8 mouse cellular contexts compared by ENCODE assay signal in the genomic region with DNA sequence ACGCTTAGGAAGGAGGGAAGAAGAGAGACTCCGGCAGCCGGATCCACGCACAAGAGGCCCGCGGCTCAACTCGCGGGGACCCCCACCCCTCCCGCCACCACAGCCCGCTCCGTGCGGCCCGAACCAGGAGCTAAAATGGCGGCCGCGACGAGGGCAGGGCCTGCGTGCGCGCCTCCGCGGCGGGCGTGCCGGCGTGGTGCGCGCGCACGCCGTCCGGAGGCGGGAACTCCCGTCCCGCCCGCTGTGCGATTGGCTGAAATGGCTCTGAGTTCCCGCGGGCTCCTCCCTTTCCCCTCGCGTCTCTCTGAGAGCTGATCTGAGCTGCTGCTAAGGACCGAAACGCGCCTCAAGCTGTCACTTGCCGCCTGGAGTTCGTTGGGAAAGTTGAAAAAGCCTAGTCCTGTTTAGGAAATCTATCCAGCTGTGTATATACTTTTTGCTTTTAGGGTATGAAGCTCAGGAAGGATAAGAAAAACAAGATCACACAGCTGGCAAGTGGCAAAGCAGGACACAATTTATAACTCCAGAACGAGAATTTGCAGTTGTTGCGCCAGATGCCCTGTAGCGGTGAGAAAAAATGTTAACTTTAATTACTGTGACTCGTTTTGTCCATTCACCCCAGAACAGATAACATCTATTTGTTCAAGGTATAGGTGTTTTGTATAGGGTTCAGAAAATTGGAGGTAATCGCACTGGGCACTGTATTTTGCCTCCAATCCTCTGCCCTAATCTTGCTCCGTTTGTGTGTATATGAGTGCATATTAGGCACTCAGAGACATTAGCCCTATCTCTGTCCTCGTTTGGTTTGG. TPM values are rescaled to one million over a fixed set of nuclear protein-coding genes. Genes with fewer than 3 reads are reported as not detected.
DNase-seq lines count a peak whose midpoint lies in the region; ATAC-seq and TF ChIP-seq lines count a peak whose summit lies in the region.

Dhx15 (minus strand) TSS at position 144 of the 809 bp plus-strand sequence.

- peak within 1 kb of the TSS; percentile 84 for H3K4me2 ChIP-seq in heart, embryonic 11.5 days
- peak within 1 kb of the TSS; percentile 81 for H3K4me2 ChIP-seq in kidney, embryonic 16.5 days (replicated peaks; ENCODE audit: low read depth, low read length)
- peak within 1 kb of the TSS; percentile 91 for H3K4me2 ChIP-seq in myocyte (ENCODE audit: low read depth)

- peak within 1 kb of the TSS; percentile 93 for H3K27ac ChIP-seq in heart, embryonic 11.5 days (ENCODE audit: low read depth, low read length)
- peak within 1 kb of the TSS; percentile 94 for H3K27ac ChIP-seq in kidney, embryonic 16.5 days (ENCODE audit: low read length)
- H3K27ac ChIP-seq in liver, adult 2 months (replicated peaks; ENCODE audit: insufficient read depth, low read depth, low read length), result peak within 1 kb of the TSS; percentile 72

- H3K79me2 ChIP-seq in C2C12 (ENCODE audit: control insufficient read depth, insufficient read depth) (peaks cover 54% of the 10 kb centered on the region), myocyte (ENCODE audit: control insufficient read depth, insufficient read depth) (peaks cover 42% of the 10 kb centered on the region)
- H3K79me2 ChIP-seq in liver, adult 2 months (ENCODE audit: control insufficient read depth, insufficient read depth, low read length), result peaks cover 23% of the 10 kb centered on the region

- H3K79me3 ChIP-seq in C2C12 (ENCODE audit: low read depth), result peaks cover 47% of the 10 kb centered on the region

- H3K4me3 ChIP-seq in C2C12 (ENCODE audit: insufficient read depth, poor library complexity, severe bottlenecking) (peak within 1 kb of the TSS; percentile 83), myocyte (peak within 1 kb of the TSS; percentile 83)
- H3K4me3 ChIP-seq in erythroblast, embryonic 14.5 days (replicated peaks), result peak within 1 kb of the TSS; percentile 100
- H3K4me3 ChIP-seq in heart, embryonic 11.5 days (ENCODE audit: low read depth, low read length), result peak within 1 kb of the TSS; percentile 98
- peak within 1 kb of the TSS; percentile 93 for H3K4me3 ChIP-seq in kidney, embryonic 16.5 days (ENCODE audit: low read length)
- H3K4me3 ChIP-seq in liver, adult 2 months (ENCODE audit: insufficient read depth, low read depth, low read length), result peak within 1 kb of the TSS; percentile 91

- peak; percentile 95 for TF ChIP-seq POLR2A in brain, embryonic 14.5 days (IDR thresholded peaks at IDR 0.05; ENCODE audit: borderline replicate concordance, extremely low read depth, insufficient read depth, insufficient read length, poor library complexity, severe bottlenecking)
- TF ChIP-seq POLR2A in liver, adult 2 months (IDR thresholded peaks at IDR 0.05; ENCODE audit: extremely low read depth, insufficient read depth, low read length), result peak; percentile 43; the same call in 1 of the 2 replicates
- peak; percentile 83 for TF ChIP-seq POLR2A in myocyte (IDR thresholded peaks at IDR 0.05; ENCODE audit: insufficient read length, low read depth)

- H3ac ChIP-seq in C2C12 (ENCODE audit: control insufficient read depth, insufficient read length, low read depth) (peak within 1 kb of the TSS; percentile 94), myocyte (ENCODE audit: control insufficient read depth, insufficient read length) (peak within 1 kb of the TSS; percentile 71)

- no peak for TF ChIP-seq CTCF in C2C12 (IDR thresholded peaks at IDR 0.05; ENCODE audit: control insufficient read depth, insufficient read depth, insufficient read length)
- no peak; the same call in 1 of the 2 replicates for TF ChIP-seq CTCF in brain, embryonic 14.5 days (IDR thresholded peaks at IDR 0.05; ENCODE audit: borderline replicate concordance, extremely low read depth, insufficient read depth, insufficient read length)
- TF ChIP-seq CTCF in liver, adult 2 months (IDR thresholded peaks at IDR 0.05; ENCODE audit: low read depth, low read length), result no peak

- H3K27me3 ChIP-seq in C2C12 (ENCODE audit: control insufficient read depth, insufficient read depth, insufficient read length) (no peaks in the 10 kb centered on the region), myocyte (ENCODE audit: control insufficient read depth, insufficient read depth, insufficient read length) (no peaks in the 10 kb centered on the region)
- no peaks in the 10 kb centered on the region for H3K27me3 ChIP-seq in erythroblast, embryonic 14.5 days (ENCODE audit: control insufficient read depth)
- H3K27me3 ChIP-seq in heart, embryonic 11.5 days (ENCODE audit: control insufficient read depth, insufficient read depth, low read length), result no peaks in the 10 kb centered on the region
- H3K27me3 ChIP-seq in kidney, embryonic 16.5 days (ENCODE audit: insufficient read depth, low read length), result no peaks in the 10 kb centered on the region
- H3K27me3 ChIP-seq in liver, adult 2 months (ENCODE audit: control insufficient read depth, insufficient read depth, low read length), result no peaks in the 10 kb centered on the region
- no peaks in the 10 kb centered on the region for H3K27me3 ChIP-seq in splenic B cell, adult 2 months (ENCODE audit: control insufficient read depth, insufficient read depth, low read length, poor library complexity, severe bottlenecking)

- 1% methylated on average over 51 of the region's 53 CpGs for WGBS in heart, embryonic 11.5 days (ENCODE audit: insufficient replicate concordance)
- WGBS in kidney, embryonic 16.5 days, result under 1% methylated on average over 53 of the region's 53 CpGs
- WGBS in liver, adult 2 months, result under 1% methylated on average over 53 of the region's 53 CpGs

- H3K36me3 ChIP-seq in C2C12 (ENCODE audit: control insufficient read depth, insufficient read depth), result peaks cover 13% of the 10 kb centered on the region
- H3K36me3 ChIP-seq in erythroblast, embryonic 14.5 days (ENCODE audit: control insufficient read depth), result peaks cover 28% of the 10 kb centered on the region
- H3K36me3 ChIP-seq in heart, embryonic 11.5 days (ENCODE audit: control insufficient read depth, insufficient read depth, low read length), result no peaks in the 10 kb centered on the region
- no peaks in the 10 kb centered on the region for H3K36me3 ChIP-seq in kidney, embryonic 16.5 days (ENCODE audit: insufficient read depth, low read length)
- no peaks in the 10 kb centered on the region for H3K36me3 ChIP-seq in liver, adult 2 months (ENCODE audit: control insufficient read depth, insufficient read depth, low read length)
- no peaks in the 10 kb centered on the region for H3K36me3 ChIP-seq in myocyte (ENCODE audit: control insufficient read depth, insufficient read depth)
- H3K36me3 ChIP-seq in splenic B cell, adult 2 months (ENCODE audit: control insufficient read depth, insufficient read depth, low read length, poor library complexity, severe bottlenecking), result no peaks in the 10 kb centered on the region

- no peaks in the 10 kb centered on the region for H3K9me3 ChIP-seq in erythroblast, embryonic 14.5 days (ENCODE audit: control insufficient read depth, low read length)
- no peaks in the 10 kb centered on the region for H3K9me3 ChIP-seq in heart, embryonic 11.5 days (replicated peaks; ENCODE audit: control insufficient read depth, low read length)
- no peaks in the 10 kb centered on the region for H3K9me3 ChIP-seq in kidney, embryonic 16.5 days (ENCODE audit: low read length)

- peak; percentile 92 for ATAC-seq in heart, embryonic 11.5 days (replicated peaks; ENCODE audit: insufficient number of reproducible peaks, low FRiP score, low TSS enrichment)
- peak; percentile 98 for ATAC-seq in kidney, embryonic 16.5 days (ENCODE audit: low FRiP score, low TSS enrichment)

- peak within 1 kb of the TSS; percentile 99 for H3K9ac ChIP-seq in heart, embryonic 11.5 days (ENCODE audit: low read depth, low read length)
- H3K9ac ChIP-seq in kidney, embryonic 16.5 days (replicated peaks; ENCODE audit: low read length), result peak within 1 kb of the TSS; percentile 97
- peak within 1 kb of the TSS; percentile 88 for H3K9ac ChIP-seq in liver, adult 2 months (ENCODE audit: low read depth, low read length)

- peak; percentile 98 for DNase-seq in brain, embryonic 14.5 days (ENCODE audit: low read depth)
- peak; percentile 83 for DNase-seq in liver, adult 2 months (ENCODE audit: extremely low read depth, low read depth, low spot score)
- peak; percentile 95 for DNase-seq in splenic B cell, adult 2 months (ENCODE audit: low read depth, low spot score)

- H3K4me1 ChIP-seq in erythroblast, embryonic 14.5 days (ENCODE audit: control insufficient read depth), result peaks cover 44% of the 10 kb centered on the region
- H3K4me1 ChIP-seq in heart, embryonic 11.5 days (ENCODE audit: control insufficient read depth, insufficient read depth, low read length), result peaks cover 19% of the 10 kb centered on the region
- H3K4me1 ChIP-seq in kidney, embryonic 16.5 days (ENCODE audit: insufficient read depth, low read length), result peaks cover 22% of the 10 kb centered on the region
- H3K4me1 ChIP-seq in liver, adult 2 months (ENCODE audit: control insufficient read depth, insufficient read depth, low read length), result peaks cover 16% of the 10 kb centered on the region

TF ChIP-seq in C2C12, 6 proteins besides CTCF, POLR2A, EP300 and RAD21:
- TF ChIP-seq CEBPB (IDR thresholded peaks at IDR 0.05; ENCODE audit: low read depth) (no peak), MYOG (IDR thresholded peaks at IDR 0.05; ENCODE audit: control insufficient read depth, extremely low read depth, insufficient read length) (no peak), USF1 (IDR thresholded peaks at IDR 0.05; ENCODE audit: low read depth) (no peak), FOSL1 (IDR thresholded peaks at IDR 0.05; ENCODE audit: insufficient read depth, low read length, poor library complexity, severe bottlenecking) (no peak), MAX (IDR thresholded peaks at IDR 0.05) (no peak)

TF ChIP-seq in myocyte, 11 proteins besides CTCF, POLR2A, EP300 and RAD21 (continues in another document):
- TF ChIP-seq SRF (IDR thresholded peaks at IDR 0.05; ENCODE audit: control insufficient read depth, insufficient read length, low read depth), result no peak
- no peak for TF ChIP-seq TCF3 (IDR thresholded peaks at IDR 0.05; ENCODE audit: insufficient read length, low read depth)
- TF ChIP-seq MYOD1 (IDR thresholded peaks at IDR 0.05; ENCODE audit: control insufficient read depth in 1 of 3, insufficient read length in 2 of 3, low read depth in 2 of 3), result peak in 1 of 3 experiments; percentile 2
- TF ChIP-seq POLR2AphosphoS2 (IDR thresholded peaks at IDR 0.05; ENCODE audit: insufficient read length, low read depth), result peak; percentile 80
- TF ChIP-seq USF1 (IDR thresholded peaks at IDR 0.05; ENCODE audit: low read depth), result no peak
- no peak for TF ChIP-seq MAX (IDR thresholded peaks at IDR 0.05; ENCODE audit: low read depth)
- TF ChIP-seq CEBPB (IDR thresholded peaks at IDR 0.05; ENCODE audit: insufficient read depth, poor library complexity, severe bottlenecking), result no peak

RNA-seq across cellular contexts. Expression of gene Dhx15, which starts in this region (rescaled TPM):
- polyA plus RNA-seq in C2C12 (2012; fragmentation: generic; extraction: Trizol) (67.2 TPM), myocyte (2012; fragmentation: generic; extraction: Trizol) (39.0 TPM)
- 168 and 172 TPM in 2 replicates for polyA plus RNA-seq in brain, embryonic 14.5 days (2012; rRNA removed)
- 3.7 and 4.5 TPM in 2 replicates for polyA plus RNA-seq in erythroblast, embryonic 14.5 days (2012)
- polyA plus RNA-seq in heart, embryonic 11.5 days (2014; fragmentation: Nextera tagmentation; extraction: Ambion mirVana), result 53.7 and 58.5 TPM in 2 replicates
- polyA plus RNA-seq in kidney, embryonic 16.5 days (2015; fragmentation: Nextera tagmentation; extraction: Ambion mirVana), result 187 and 189 TPM in 2 replicates
- 65.7 and 67.9 TPM in 2 replicates for total RNA-seq in liver, adult 2 months (2014; rRNA removed)
- polyA plus RNA-seq in liver, adult 2 months (2012; rRNA removed), result 16.4 and 17.4 TPM in 2 replicates

Comparison
In these comparisons a context has a peak if more than half of its experiments do, and no peak if none do; other contexts are left out.
1. Peak in every context shown above with its lines: DNase-seq, ATAC-seq, H3K4me3 ChIP-seq and H3K27ac ChIP-seq.
2. POLR2A ChIP-seq: peak in every context shown above with its lines; median percentile 95 in brain, embryonic 14.5 days; 83 in myocyte; 43 in liver, adult 2 months.